Mouse (Mus musculus) hindbrain, embryonic 12.5 days (tissue): ENCODE results near the gene Fbln5. TPM values are rescaled to one million over a fixed set of nuclear protein-coding genes. Genes with fewer than 3 reads are reported as not detected.

Experiments used
- ATAC-seq: fragments of 200-750 bp; cut with Nextera tagmentation; 2 replicates; pipeline ENCODE4 v1.8.0; 2017; ENCODE audit warnings: moderate TSS enrichment; ENCODE audit not compliant: low FRiP score
- H3K27ac ChIP-seq: fragments of 300-500 bp; sonication (generic); 2 replicates; pipeline ENCODE4 v1.5.1; 2016; ENCODE audit warnings: mild to moderate bottlenecking
- H3K27me3 ChIP-seq: fragments of 300-500 bp; sonication (generic); 2 replicates; pipeline ENCODE4 v1.6.1; 2016; ENCODE audit warnings: mild to moderate bottlenecking
- H3K36me3 ChIP-seq: fragments of 300-500 bp; sonication (generic); 2 replicates; pipeline ENCODE4 v1.6.1; 2016; ENCODE audit warnings: mild to moderate bottlenecking
- H3K4me1 ChIP-seq: fragments of 300-500 bp; sonication (generic); 2 replicates; pipeline ENCODE4 v1.6.1; 2016
- H3K4me2 ChIP-seq: fragments of 300-500 bp; sonication (generic); replicated peaks from 2 replicates; pipeline ENCODE4 v1.6.1; 2016; ENCODE audit warnings: mild to moderate bottlenecking
- H3K4me3 ChIP-seq: fragments of 300-500 bp; sonication (generic); 2 replicates; pipeline ENCODE4 v1.5.1; 2016; ENCODE audit warnings: mild to moderate bottlenecking
- H3K9ac ChIP-seq: fragments of 300-500 bp; sonication (generic); 2 replicates; pipeline ENCODE4 v1.6.1; 2016; ENCODE audit warnings: mild to moderate bottlenecking, moderate library complexity
- H3K9me3 ChIP-seq: fragments of 300-500 bp; sonication (generic); replicated peaks from 2 replicates; pipeline ENCODE4 v1.6.1; 2016; ENCODE audit warnings: mild to moderate bottlenecking
- WGBS: fragments of 180-500 bp; shearing (Covaris S2); methylation state at CpG from one replicate; pipeline ENCODE4 v1.1.7; 2016; 5-methylcytosine and 5-hydroxymethylcytosine counted together
- polyA plus RNA-seq: library from polyadenylated mRNA; unstranded; fragments of >200 nt; fragmentation: Nextera tagmentation; extraction: Ambion mirVana; gene quantifications from 2 replicates; pipeline ENCODE4 v1.2.1, GENCODE M21; 2016

Gene Fbln5
- polyA plus RNA-seq, 1 experiment from 2014 or later: 24.4 TPM

DNA sequence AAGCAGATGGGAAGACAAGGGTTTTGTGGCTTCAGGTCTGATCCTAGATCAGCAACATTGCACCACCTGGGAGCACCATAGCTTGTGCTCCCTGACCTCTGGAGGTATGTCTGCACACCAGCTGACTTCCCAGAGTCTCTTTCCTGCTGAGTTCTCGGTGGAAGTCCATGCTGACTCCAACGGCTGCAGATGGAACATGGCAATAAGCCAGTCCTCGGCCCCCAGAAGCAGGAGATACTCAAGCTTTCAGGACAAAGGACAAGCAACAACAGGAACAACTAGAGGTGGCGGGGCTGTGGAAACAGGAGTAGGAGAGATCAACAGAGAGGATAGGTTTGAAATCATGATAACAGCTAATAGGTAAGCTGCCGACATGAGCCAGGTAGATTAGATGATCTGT lies 17.1 kb downstream of the Fbln5 start:
- 76% methylated on average over 5 of the region's 5 CpGs for WGBS

DNA sequence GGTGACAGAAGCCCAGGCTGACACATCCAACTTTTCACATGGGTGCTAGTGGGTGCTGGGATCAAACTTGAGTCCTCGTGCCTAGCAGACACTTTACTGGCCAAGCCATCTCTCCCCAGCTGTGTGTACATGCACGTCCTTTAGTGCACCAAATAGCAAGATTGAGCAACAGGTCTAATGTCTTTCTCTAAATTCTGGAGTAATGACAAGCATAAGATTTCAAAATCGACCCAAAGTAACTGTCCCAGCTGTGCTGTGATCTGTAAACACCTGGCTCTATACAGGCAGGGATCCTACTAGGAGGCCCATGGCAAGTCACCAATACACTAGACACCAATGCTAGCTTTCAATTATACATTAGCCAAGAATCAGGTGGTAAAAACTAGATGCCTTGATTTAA lies 17.8 kb downstream of the Fbln5 start:
- H3K27me3 ChIP-seq: no peaks in the 10 kb centered on the region
- H3K9ac ChIP-seq: no peak overlapping the region
- WGBS: 84% methylated on average over 3 of the region's 3 CpGs
- H3K4me1 ChIP-seq: no peaks in the 10 kb centered on the region
- no peak overlapping the region for H3K27ac ChIP-seq
- no peak overlapping the region for H3K4me2 ChIP-seq
- H3K36me3 ChIP-seq: no peaks in the 10 kb centered on the region
- ATAC-seq: no peak
- H3K4me3 ChIP-seq: no peak overlapping the region
- H3K9me3 ChIP-seq: no peaks in the 10 kb centered on the region

More for the DNA sequence above, 17.1 kb downstream of the Fbln5 start:
- ATAC-seq: no peak
- no peaks in the 10 kb centered on the region for H3K9me3 ChIP-seq
- H3K27me3 ChIP-seq: no peaks in the 10 kb centered on the region
- no peak overlapping the region for H3K4me2 ChIP-seq
- no peaks in the 10 kb centered on the region for H3K4me1 ChIP-seq
- H3K36me3 ChIP-seq: no peaks in the 10 kb centered on the region
- no peak overlapping the region for H3K27ac ChIP-seq
- no peak overlapping the region for H3K9ac ChIP-seq
- no peak overlapping the region for H3K4me3 ChIP-seq

DNA sequence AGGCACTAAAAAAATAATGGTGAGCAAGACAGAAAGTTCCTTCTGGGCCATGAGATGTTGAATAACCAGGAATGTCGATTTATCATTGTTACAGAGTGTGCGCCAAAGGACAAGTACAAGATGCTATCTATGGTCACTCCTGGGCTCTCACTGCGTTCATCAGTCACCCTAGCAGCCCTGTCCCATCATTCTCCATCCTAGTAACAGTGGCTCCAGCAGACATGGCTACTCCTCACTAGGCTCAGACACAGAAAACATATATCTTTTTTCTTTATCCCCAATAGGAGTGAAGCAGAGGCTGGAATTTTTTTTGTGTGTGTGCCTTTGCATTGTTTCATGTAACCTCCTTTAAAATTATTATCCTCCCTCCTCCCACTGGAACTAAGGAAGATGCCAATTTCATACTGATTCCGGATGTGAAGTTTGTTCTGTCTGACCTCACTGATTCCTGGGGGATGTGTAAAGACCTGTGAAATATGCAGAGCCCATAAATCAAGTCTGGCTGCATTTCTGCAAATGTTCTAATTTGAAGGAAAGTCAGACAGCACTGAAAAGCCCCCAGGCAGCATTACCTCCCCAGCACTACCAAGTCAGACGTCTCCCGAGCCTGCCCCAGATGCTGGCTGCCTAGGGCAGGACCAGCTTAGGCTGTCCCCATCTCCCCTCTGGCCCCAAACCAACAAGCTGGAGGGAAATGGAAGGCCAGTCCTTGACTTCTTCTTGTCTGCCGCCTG lies 20.5 kb downstream of the Fbln5 start:
- 79% methylated on average over 7 of the region's 7 CpGs for WGBS

DNA sequence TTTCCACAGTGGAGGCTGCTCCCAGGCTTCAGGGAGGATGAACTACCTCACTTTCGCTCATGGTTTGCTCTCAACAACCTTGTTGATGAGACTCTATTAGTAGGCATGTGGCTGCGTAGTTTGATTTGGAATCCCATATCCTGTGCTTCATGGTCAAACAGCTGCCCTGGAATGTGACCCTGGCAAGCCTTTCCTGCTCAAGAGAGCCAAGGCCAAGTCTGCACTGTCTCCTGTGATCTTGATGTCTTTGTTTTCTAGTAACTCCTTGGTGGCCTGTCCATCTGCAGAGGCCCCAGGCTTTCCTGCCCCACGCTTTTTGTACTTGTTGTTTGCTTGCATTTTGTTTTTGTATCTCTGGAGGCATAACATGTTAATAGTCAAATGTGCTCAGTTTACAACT lies 24.4 kb downstream of the Fbln5 start:
- no peaks in the 10 kb centered on the region for H3K27me3 ChIP-seq
- no peak overlapping the region for H3K4me3 ChIP-seq
- no peak for ATAC-seq
- H3K4me2 ChIP-seq: no peak overlapping the region
- 85% methylated on average over 3 of the region's 3 CpGs for WGBS
- H3K4me1 ChIP-seq: no peaks in the 10 kb centered on the region
- no peak overlapping the region for H3K9ac ChIP-seq
- H3K36me3 ChIP-seq: no peaks in the 10 kb centered on the region
- no peak overlapping the region for H3K27ac ChIP-seq
- no peaks in the 10 kb centered on the region for H3K9me3 ChIP-seq

More for the DNA sequence above, 20.5 kb downstream of the Fbln5 start:
- Histone ChIP-seq H3K27me3 (no peaks in the 10 kb centered on the region), H3K9ac (no peak overlapping the region), H3K9me3 (no peaks in the 10 kb centered on the region), H3K4me1 (no peaks in the 10 kb centered on the region), H3K4me2 (no peak overlapping the region), H3K36me3 (no peaks in the 10 kb centered on the region), H3K4me3 (no peak overlapping the region), H3K27ac (no peak overlapping the region)
- ATAC-seq: no peak

DNA sequence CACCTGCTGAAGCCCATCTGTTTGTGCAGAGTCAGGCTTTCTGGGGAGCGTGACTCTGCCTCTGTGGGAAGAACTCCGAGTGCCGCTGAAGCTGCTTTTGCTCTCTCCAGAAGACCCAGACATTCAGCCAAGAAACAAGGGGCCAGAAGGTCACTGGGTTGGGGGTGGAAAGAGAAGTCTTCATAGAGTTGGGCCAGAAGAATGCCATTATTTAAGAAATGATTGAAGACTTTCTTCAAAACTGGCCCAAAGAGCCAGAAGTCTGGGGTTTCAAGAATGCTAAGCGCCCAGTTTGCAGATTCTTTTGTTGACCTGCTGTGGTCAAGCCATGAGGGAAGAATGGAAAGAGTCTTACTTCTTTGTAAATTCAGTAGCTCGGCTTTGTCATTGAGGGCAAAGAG lies 25.6 kb downstream of the Fbln5 start:
- ATAC-seq: no peak
- WGBS: 68% methylated on average over 5 of the region's 5 CpGs
- H3K9ac ChIP-seq: no peak overlapping the region
- no peaks in the 10 kb centered on the region for H3K27me3 ChIP-seq
- H3K36me3 ChIP-seq: no peaks in the 10 kb centered on the region
- H3K27ac ChIP-seq: no peak overlapping the region
- H3K4me1 ChIP-seq: no peaks in the 10 kb centered on the region
- no peak overlapping the region for H3K4me3 ChIP-seq
- H3K4me2 ChIP-seq: no peak overlapping the region
- H3K9me3 ChIP-seq: no peaks in the 10 kb centered on the region

DNA sequence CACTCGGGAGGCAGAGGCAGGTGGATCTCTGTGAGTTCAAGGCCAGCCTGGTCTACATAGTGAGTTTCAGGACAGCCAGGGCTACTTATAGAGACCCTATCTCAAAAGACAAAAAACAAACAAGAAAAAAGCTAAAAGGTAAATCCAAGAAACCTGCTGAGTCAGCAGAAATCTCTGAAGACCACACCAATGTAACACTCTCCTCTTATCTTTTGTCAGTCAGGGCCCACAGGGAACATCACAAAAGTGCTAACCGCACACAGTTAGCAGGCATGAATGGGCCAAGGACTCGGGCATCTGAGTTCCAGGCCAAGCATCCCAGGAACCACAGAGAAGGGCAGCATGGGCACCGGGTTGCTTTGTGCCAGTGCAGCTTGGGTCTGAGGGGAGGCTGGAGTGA lies 26.2 kb downstream of the Fbln5 start:
- Histone ChIP-seq H3K27ac (no peak overlapping the region), H3K4me1 (no peaks in the 10 kb centered on the region), H3K9ac (no peak overlapping the region), H3K36me3 (no peaks in the 10 kb centered on the region), H3K27me3 (no peaks in the 10 kb centered on the region), H3K4me3 (no peak overlapping the region), H3K4me2 (no peak overlapping the region), H3K9me3 (no peaks in the 10 kb centered on the region)
- 89% methylated on average over 4 of the region's 4 CpGs for WGBS
- no peak for ATAC-seq

DNA sequence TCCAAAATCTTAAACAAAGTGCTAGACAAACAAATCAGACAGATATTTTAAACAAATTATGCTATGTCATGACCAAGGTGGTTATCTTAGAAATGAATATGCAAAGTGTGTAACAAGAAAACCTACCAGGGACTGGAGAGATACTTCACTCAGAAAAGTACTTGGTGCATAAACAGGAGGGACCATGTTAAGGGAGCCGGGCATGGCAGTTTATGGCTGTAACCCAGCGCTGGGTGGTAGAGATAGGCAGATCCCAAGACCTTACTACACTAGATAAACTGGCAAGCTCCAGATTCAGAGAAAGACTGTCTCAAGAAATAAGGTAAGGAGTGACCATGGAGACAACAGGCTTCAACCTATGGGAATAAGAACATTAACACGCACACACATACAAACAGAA lies 29.1 kb downstream of the Fbln5 start:
- Histone ChIP-seq H3K4me1 (no peaks in the 10 kb centered on the region), H3K4me2 (no peak overlapping the region), H3K27me3 (no peaks in the 10 kb centered on the region), H3K9me3 (no peaks in the 10 kb centered on the region), H3K4me3 (no peak overlapping the region), H3K27ac (no peak overlapping the region), H3K36me3 (no peaks in the 10 kb centered on the region), H3K9ac (no peak overlapping the region)
- WGBS: 94% methylated on average over 3 of the region's 3 CpGs
- no peak for ATAC-seq

DNA sequence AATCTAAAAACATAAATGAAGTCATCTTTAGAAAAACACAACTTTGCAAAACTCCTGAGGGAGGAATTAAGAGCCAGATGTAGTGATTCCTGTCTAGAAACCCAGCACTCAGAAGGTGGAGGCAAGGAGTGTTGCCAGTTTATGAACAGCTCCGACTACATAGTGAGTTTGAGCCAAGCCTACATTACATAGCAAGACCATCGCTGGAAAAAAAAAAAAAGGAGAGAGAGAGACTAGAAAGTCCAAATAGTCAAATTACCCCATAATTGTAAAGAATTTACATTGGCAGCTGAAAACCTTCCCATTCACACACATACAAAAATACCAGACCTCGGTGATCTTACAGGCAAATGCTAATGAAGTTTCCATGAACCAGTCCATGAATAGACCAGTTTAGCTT lies 29.6 kb downstream of the Fbln5 start:
- Histone ChIP-seq H3K4me2 (no peak overlapping the region), H3K4me1 (no peaks in the 10 kb centered on the region), H3K27ac (no peak overlapping the region), H3K36me3 (no peaks in the 10 kb centered on the region), H3K27me3 (no peaks in the 10 kb centered on the region), H3K4me3 (no peak overlapping the region), H3K9me3 (no peaks in the 10 kb centered on the region), H3K9ac (no peak overlapping the region)
- WGBS: 81% methylated on average over 3 of the region's 3 CpGs
- no peak for ATAC-seq

DNA sequence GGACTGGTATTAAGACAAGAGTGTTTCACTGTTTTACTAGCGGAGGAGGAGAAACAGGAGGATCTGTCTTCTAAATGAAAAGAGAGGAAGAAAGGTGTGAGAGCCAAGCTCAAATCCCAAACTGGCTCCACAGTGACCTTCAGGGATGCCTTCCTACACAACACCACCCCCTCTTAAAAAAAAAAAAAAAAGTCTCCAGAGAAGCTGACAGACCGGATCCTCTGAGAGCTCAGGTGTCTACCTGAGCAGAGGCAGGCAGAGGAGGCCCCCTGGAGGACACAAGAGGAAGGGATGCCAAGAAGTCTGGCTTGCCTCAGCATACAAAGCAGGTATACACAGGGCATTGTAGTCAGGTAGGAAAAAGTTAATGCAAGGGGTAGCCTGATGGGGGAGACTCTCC lies 36.1 kb downstream of the Fbln5 start:
- no peak overlapping the region for H3K9ac ChIP-seq
- H3K4me1 ChIP-seq: no peaks in the 10 kb centered on the region
- H3K27ac ChIP-seq: no peak overlapping the region
- no peaks in the 10 kb centered on the region for H3K36me3 ChIP-seq
- H3K27me3 ChIP-seq: no peaks in the 10 kb centered on the region
- ATAC-seq: no peak
- H3K9me3 ChIP-seq: no peaks in the 10 kb centered on the region
- no peak overlapping the region for H3K4me3 ChIP-seq
- WGBS: 53% methylated on average over 2 of the region's 2 CpGs
- H3K4me2 ChIP-seq: no peak overlapping the region

DNA sequence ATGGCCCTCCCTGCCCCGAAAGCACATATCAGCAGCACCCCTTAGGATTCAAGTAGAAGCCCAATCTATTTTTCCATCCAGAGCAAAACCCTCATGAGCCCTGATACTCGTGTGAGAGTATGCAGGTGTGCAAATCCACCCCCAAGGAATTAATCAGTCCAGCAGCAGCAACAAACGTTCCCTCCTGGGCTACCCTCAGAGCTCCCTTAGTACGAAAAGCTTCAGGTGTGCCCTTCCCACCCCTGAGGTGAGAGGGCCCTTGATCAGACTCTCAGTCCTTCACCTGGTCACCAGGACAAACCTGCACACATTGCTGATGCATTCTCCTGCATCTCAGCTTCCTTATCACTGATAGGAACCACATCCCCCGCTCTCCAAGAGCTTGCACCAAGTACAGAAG lies 37.9 kb downstream of the Fbln5 start:
- ATAC-seq: no peak
- Histone ChIP-seq H3K27me3 (no peaks in the 10 kb centered on the region), H3K9ac (no peak overlapping the region), H3K4me2 (no peak overlapping the region), H3K27ac (no peak overlapping the region), H3K4me3 (no peak overlapping the region), H3K36me3 (no peaks in the 10 kb centered on the region), H3K4me1 (no peaks in the 10 kb centered on the region), H3K9me3 (no peaks in the 10 kb centered on the region)
- 79% methylated on average over 5 of the region's 5 CpGs for WGBS

DNA sequence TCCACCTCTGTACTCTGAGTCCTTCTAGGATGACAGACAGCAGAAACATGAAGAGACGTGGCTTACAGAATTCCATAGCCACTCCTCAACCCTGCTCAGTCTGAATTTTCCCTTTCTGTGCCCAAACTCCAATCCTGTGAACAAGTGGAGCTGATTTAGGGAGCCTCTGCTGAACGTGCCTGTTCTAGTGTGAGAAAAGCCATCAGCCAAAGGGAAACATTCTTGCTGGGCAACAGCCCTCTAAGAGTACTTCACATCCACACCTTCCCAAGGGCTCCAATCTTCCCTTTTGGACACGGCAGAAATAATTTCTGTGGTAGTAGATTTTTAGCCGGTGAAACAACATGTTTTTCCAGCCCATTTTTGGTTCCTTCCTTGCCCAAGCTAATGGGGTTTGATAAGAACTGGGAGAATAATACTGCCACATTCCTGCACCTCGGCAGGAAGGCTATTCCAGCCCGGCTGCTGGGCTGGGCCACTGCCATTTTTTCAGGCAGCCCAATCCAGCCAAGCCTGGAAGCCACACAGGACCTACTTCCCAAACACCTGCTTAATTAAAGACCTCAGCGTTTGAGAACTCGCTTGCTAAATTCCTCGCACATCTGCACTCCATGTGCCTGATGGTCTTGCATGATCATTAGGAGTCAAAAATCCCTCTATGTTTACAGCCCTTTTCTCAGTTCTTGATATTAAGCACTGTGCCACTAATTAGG lies 41.1 kb downstream of the Fbln5 start:
- H3K4me1 ChIP-seq: no peaks in the 10 kb centered on the region
- H3K36me3 ChIP-seq: no peaks in the 10 kb centered on the region
- H3K4me2 ChIP-seq: no peak overlapping the region
- no peak for ATAC-seq
- no peak overlapping the region for H3K4me3 ChIP-seq
- no peak overlapping the region for H3K27ac ChIP-seq
- H3K9ac ChIP-seq: no peak overlapping the region
- no peaks in the 10 kb centered on the region for H3K27me3 ChIP-seq
- 65% methylated on average over 9 of the region's 9 CpGs for WGBS
- H3K9me3 ChIP-seq: no peaks in the 10 kb centered on the region

DNA sequence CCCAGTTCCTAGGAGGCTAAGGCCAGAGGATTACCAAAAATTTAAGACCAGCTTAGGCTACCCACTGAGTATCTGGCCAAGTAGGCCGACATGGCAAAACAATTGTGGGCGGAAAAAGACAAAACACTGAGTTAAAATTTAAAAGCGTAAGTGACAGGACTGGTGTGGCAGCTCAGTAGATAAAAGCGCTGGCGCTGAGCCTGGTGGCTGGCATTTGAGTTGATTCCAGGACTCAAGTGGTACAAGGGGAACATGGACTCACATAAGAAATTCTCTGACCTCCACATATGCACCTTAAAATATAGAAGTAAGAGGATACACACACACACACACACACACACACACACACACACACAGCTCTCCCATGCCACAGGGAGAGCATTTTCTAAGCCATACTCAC lies 42.5 kb downstream of the Fbln5 start:
- Histone ChIP-seq H3K4me3 (no peak overlapping the region), H3K9me3 (no peaks in the 10 kb centered on the region), H3K27me3 (no peaks in the 10 kb centered on the region), H3K9ac (no peak overlapping the region), H3K27ac (no peak overlapping the region), H3K4me1 (no peaks in the 10 kb centered on the region), H3K4me2 (no peak overlapping the region), H3K36me3 (no peaks in the 10 kb centered on the region)
- 75% methylated on average over 5 of the region's 5 CpGs for WGBS
- no peak for ATAC-seq

DNA sequence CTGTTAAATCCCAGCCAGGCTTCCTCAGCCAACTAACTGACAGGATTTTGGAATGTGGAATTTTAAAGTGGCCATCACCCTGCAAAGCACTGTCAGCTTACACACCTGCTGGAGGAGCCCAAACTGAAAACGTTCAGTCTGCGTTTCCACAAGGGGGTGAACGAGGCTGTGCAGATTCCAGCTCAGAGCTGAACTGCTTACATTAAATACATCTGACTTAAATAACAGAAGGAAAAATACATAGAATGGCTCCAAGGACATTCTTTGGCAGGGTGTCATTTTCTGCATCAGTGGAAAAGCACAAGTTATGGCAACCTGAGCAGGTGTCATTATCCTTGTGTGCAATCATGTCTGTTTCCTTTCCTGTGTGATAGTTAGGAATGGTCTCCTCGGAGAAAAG lies 44.7 kb downstream of the Fbln5 start:
- Histone ChIP-seq H3K9me3 (no peaks in the 10 kb centered on the region), H3K4me3 (no peak overlapping the region), H3K4me1 (no peaks in the 10 kb centered on the region), H3K9ac (no peak overlapping the region), H3K4me2 (no peak overlapping the region), H3K27me3 (no peaks in the 10 kb centered on the region), H3K36me3 (no peaks in the 10 kb centered on the region), H3K27ac (no peak overlapping the region)
- 76% methylated on average over 4 of the region's 4 CpGs for WGBS
- no peak for ATAC-seq
